Mouse (Mus musculus) lung, postnatal 0 days (tissue): ENCODE results near the gene Susd1. TPM values are rescaled to one million over a fixed set of nuclear protein-coding genes. Genes with fewer than 3 reads are reported as not detected.

Experiments used
- ATAC-seq: fragments of 200-750 bp; cut with Nextera tagmentation; 2 replicates; pipeline ENCODE4 v1.8.0; 2017; ENCODE audit warnings: moderate library complexity
- DNase-seq: peaks from one replicate; pipeline ENCODE4 v3.0.0-alpha.2; 2016; ENCODE audit warnings: low spot score
- H3K27ac ChIP-seq: fragments of 300-500 bp; sonication (generic); 2 replicates; pipeline ENCODE4 v1.5.1; 2014; ENCODE audit warnings: antibody characterized with exemption, mild to moderate bottlenecking, low read length, mixed read lengths
- H3K27me3 ChIP-seq: fragments of 300-500 bp; sonication (generic); replicated peaks from 2 replicates; pipeline ENCODE4 v1.6.1; 2014; ENCODE audit warnings: low read length, mixed read lengths; ENCODE audit not compliant: insufficient read depth
- H3K36me3 ChIP-seq: fragments of 300-500 bp; sonication (generic); 2 replicates; pipeline ENCODE4 v1.6.1; 2014; ENCODE audit warnings: low read length, mixed read lengths; ENCODE audit not compliant: insufficient read depth
- H3K4me1 ChIP-seq: fragments of 300-500 bp; sonication (generic); 2 replicates; pipeline ENCODE4 v1.6.1; 2014; ENCODE audit warnings: antibody characterized with exemption, low read depth, low read length, mixed read lengths; ENCODE audit not compliant: insufficient read depth
- H3K4me2 ChIP-seq: fragments of 300-500 bp; sonication (generic); replicated peaks from 2 replicates; pipeline ENCODE4 v1.6.1; 2014; ENCODE audit warnings: low read depth, mild to moderate bottlenecking, low read length, moderate library complexity, mixed read lengths
- H3K4me3 ChIP-seq: fragments of 300-500 bp; sonication (generic); 2 replicates; pipeline ENCODE4 v1.5.1; 2014; ENCODE audit warnings: low read depth, low read length
- H3K9ac ChIP-seq: fragments of 300-500 bp; sonication (generic); replicated peaks from 2 replicates; pipeline ENCODE4 v1.6.1; 2014; ENCODE audit warnings: low read depth, mild to moderate bottlenecking
- H3K9me3 ChIP-seq: fragments of 300-500 bp; sonication (generic); 2 replicates; pipeline ENCODE4 v1.6.1; 2016; ENCODE audit warnings: low read length, mixed read lengths
- CTCF ChIP-seq: IDR thresholded peaks from 2 replicates; pipeline ENCODE4 v1.5.1; 2016; ENCODE audit warnings: antibody characterized with exemption, mild to moderate bottlenecking
- EP300 ChIP-seq: IDR thresholded peaks from 2 replicates; pipeline ENCODE4 v1.6.1; 2016; ENCODE audit warnings: antibody characterized with exemption, mild to moderate bottlenecking, control low read depth
- WGBS: fragments of 180-500 bp; shearing (Covaris S2); extraction: QIAGEN DNeasy Blood & Tissue Kit; methylation state at CpG from one replicate; pipeline ENCODE4 v1.1.7; 2014; 5-methylcytosine and 5-hydroxymethylcytosine counted together
- polyA plus RNA-seq: library from polyadenylated mRNA; unstranded; fragments of >200 nt; fragmentation: Nextera tagmentation; extraction: Ambion mirVana; gene quantifications from 2 replicates; pipeline ENCODE4 v1.2.1, GENCODE M21; 2015

The Susd1 gene
- polyA plus RNA-seq, 1 experiment from 2014 or later = 1.6 TPM

DNA sequence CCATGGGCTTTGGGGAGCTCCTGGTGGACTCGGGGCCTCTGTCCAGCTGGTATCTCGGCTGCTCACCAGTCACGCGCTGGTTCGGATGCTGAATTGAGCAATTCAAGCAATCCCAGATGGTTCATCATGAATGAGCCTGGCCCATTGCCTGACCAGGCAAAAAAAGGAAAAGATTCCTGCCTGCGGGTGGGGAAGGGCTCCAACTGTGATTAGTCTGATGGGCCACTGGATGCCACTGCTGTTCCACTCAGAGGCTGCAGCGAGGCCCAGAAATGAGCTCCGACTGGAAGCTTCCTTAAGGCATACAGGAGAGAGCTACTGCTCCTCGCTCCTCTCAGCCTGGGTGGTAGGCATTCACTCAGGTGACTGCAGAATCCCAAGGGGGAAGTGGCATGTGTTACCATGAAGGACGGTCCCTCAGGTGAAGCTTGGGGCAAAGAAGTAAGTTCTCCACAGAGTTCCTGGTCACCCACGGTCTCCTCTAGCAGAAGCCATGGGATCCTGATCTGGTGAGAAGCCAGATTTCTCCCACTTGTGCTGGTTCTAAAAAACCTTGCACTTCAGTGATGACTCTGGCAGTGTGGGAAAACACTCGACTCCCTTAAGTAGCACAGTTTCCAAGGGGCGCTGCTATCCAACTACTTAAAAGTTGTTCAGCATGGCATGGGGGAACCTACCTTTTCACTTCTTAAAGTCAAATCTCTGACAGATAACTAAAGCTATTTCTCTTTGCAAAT is 57.3 kb downstream of the Susd1 start:
- Histone ChIP-seq H3K36me3 (no peaks in the 10 kb centered on the region), H3K27ac (no peak overlapping the region), H3K4me3 (no peak overlapping the region), H3K4me1 (peaks cover 4% of the 10 kb centered on the region; the same call in 1 of the 2 replicates), H3K27me3 (no peaks in the 10 kb centered on the region), H3K4me2 (no peak overlapping the region), H3K9ac (no peak overlapping the region), H3K9me3 (no peaks in the 10 kb centered on the region)
- WGBS = 45% methylated on average over 13 of the region's 13 CpGs
- ATAC-seq = peak; percentile 88
- DNase-seq = peak; percentile 93
- TF ChIP-seq EP300 (no peak), CTCF (peak; percentile 94)

DNA sequence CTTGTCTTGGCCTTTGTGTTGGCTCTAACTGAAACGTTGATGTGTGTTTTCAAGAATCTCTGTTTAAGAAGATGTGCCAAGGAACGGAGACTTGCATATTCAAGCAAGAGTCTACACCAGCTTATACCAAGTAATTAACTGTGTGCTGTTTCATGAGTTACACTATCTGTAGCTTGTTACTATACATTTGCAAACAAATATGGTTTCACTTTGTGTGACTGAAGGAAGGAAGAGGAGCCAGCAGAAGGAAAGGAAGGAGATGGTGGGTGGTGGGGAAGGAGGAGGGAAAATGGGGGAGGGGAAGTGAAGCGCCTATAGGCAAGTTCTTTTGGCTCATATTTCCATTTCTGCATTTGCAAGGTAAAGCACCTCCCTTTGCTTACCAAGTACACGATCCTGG is 58.0 kb downstream of the Susd1 start:
- Histone ChIP-seq H3K4me1 (peaks cover 4% of the 10 kb centered on the region; the same call in 1 of the 2 replicates), H3K36me3 (no peaks in the 10 kb centered on the region), H3K4me3 (no peak overlapping the region), H3K4me2 (no peak overlapping the region), H3K9ac (no peak overlapping the region), H3K27me3 (no peaks in the 10 kb centered on the region), H3K9me3 (no peaks in the 10 kb centered on the region), H3K27ac (no peak overlapping the region)
- TF ChIP-seq EP300 (no peak), CTCF (no peak)
- DNase-seq (no peak), ATAC-seq (no peak)
- WGBS = 65% methylated on average over 4 of the region's 4 CpGs

DNA sequence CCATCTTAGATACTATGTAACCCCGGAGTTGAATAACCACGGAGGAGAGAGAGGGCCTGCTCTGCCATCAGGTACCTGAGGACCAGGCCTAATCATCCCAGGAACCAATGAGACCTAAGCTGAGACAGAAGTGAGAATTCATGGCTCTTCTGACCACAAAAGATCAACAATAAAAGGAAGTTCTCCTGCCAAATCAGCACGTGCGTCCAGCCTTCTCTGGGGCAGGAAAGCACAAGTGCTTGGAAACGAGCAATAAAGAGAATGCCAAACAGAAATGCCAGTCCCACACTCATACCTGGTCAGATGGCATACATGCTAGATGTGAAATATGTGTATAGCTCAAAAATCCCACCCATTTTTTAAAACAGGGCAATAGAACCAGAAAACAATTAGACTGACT is 58.6 kb downstream of the Susd1 start:
- H3K36me3 ChIP-seq = no peaks in the 10 kb centered on the region
- no peak overlapping the region for H3K9ac ChIP-seq
- H3K4me3 ChIP-seq = no peak overlapping the region
- H3K4me2 ChIP-seq = no peak overlapping the region
- no peaks in the 10 kb centered on the region for H3K27me3 ChIP-seq
- WGBS = 51% methylated on average over 5 of the region's 5 CpGs
- no peak for DNase-seq
- H3K4me1 ChIP-seq = peaks cover 4% of the 10 kb centered on the region; the same call in 1 of the 2 replicates
- H3K27ac ChIP-seq = no peak overlapping the region
- H3K9me3 ChIP-seq = no peaks in the 10 kb centered on the region
- ATAC-seq = no peak
- TF ChIP-seq CTCF = no peak
- no peak for TF ChIP-seq EP300

DNA sequence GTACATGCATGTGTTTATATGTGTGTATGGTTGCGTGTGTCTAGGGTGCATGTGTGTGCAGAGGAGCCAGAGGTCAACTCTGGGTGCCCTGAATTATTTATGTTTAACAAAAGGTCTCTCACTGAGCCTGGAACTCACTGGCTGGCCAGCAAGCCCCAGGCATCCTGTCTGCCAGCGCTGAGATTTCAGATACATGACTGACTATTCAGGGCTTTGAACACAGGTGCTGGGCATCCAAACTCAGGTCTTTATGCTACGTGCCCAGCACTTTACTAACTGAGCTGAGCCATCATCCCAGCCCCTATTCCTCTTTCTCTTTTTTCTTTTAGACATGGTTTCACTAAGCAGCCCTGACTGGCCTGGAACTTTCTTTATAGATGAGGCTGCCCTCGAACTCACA is 59.8 kb downstream of the Susd1 start:
- no peaks in the 10 kb centered on the region for H3K9me3 ChIP-seq
- H3K9ac ChIP-seq = no peak overlapping the region
- H3K4me1 ChIP-seq = peaks cover 9% of the 10 kb centered on the region; the same call in 1 of the 2 replicates
- TF ChIP-seq EP300 (no peak), CTCF (no peak)
- WGBS = 90% methylated on average over 4 of the region's 4 CpGs
- no peak overlapping the region for H3K27ac ChIP-seq
- H3K27me3 ChIP-seq = no peaks in the 10 kb centered on the region
- ATAC-seq (no peak), DNase-seq (no peak)
- H3K36me3 ChIP-seq = no peaks in the 10 kb centered on the region
- H3K4me3 ChIP-seq = no peak overlapping the region
- no peak overlapping the region for H3K4me2 ChIP-seq

DNA sequence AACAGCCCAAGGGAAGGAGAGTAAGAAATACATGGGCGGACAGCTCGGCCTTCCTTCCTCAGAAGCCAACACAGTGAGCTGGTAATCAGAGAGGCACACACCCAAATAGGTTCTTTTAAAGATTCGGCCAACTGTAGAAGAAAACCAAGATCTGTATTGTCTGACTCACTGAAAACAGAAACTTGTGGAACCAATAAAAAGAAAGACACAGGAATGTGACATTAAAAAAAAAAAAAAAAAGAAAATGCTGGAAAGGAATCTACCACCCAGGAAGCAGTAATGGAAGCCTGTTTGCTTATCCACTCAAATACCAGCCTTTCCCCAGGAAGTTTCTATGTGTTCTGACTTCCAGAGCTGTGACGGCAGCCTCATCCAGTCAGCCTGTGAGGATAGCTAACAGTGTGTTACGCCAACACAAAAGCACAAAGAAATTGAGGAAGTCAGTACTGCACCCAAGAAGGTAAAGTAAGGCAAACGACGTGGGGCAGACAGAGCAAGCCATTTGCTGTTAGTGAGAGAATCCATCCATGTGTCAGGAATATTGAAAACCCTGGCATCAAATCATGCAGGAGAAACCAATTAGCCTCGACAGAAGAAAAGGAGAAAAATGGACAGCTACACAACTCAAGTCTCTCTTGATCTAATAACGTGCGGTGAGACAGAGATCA is 64.0 kb downstream of the Susd1 start:
- Histone ChIP-seq H3K4me3 (no peak overlapping the region), H3K9me3 (no peaks in the 10 kb centered on the region), H3K27me3 (no peaks in the 10 kb centered on the region), H3K36me3 (no peaks in the 10 kb centered on the region), H3K4me2 (no peak overlapping the region), H3K4me1 (peaks cover 4% of the 10 kb centered on the region; the same call in 1 of the 2 replicates), H3K9ac (no peak overlapping the region), H3K27ac (0 out of 2 replicates have a peak overlapping the region, but pooled peaks have one; percentile 23)
- peak; percentile 71 for DNase-seq
- TF ChIP-seq EP300 (no peak), CTCF (no peak)
- ATAC-seq = peak; percentile 74
- WGBS = 53% methylated on average over 10 of the region's 10 CpGs

DNA sequence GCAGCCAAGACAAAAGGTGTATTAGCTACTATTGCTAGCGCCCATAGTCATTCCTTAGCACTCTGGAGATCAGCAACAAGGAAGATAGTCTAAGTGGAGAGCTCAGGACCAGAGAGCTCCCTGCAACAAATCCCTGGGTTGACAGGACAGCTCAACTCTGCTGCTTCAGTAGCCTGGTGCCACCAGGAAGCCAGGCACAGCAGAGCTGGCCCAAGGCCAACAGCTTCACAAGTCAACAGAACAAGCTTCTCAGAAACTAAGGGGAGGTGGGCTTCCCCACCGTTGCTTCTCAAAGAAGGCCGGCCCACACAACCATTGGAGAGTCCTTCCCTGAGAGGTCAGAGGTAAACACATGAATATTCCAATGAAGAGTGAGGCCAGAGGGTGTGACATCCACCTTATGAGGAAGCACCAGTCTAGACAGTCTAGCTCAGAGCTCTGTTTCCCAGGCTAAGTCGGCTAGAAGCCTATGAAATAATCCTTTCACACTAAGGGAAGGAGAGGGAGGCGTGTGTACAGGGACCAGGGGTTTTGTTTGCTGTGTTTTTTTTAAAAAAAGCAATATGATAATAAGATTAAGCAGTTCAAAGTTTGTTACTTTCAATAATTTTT is 65.8 kb downstream of the Susd1 start:
- TF ChIP-seq EP300 (no peak), CTCF (no peak)
- Histone ChIP-seq H3K27ac (no peak overlapping the region), H3K27me3 (no peaks in the 10 kb centered on the region), H3K9ac (no peak overlapping the region), H3K9me3 (no peaks in the 10 kb centered on the region), H3K36me3 (no peaks in the 10 kb centered on the region), H3K4me3 (no peak overlapping the region), H3K4me2 (no peak overlapping the region), H3K4me1 (peaks cover 4% of the 10 kb centered on the region; the same call in 1 of the 2 replicates)
- DNase-seq = peak; percentile 31
- ATAC-seq = no peak
- WGBS = 41% methylated on average over 5 of the region's 5 CpGs
